Comparison of ENCODE assay signal across 27 mouse cellular contexts in genomic region chr3:84318865-84319264, GRCm38 (mm10). TPM values are rescaled to one million over a fixed set of nuclear protein-coding genes. Genes with fewer than 3 reads are reported as not detected.
DNase-seq lines count a peak whose midpoint lies in the region; ATAC-seq and TF ChIP-seq lines count a peak whose summit lies in the region.
"Had no signal": no experiment of that assay in that cellular context is flagged by ENCODE, and none has a peak within 500 bp of the region (broad histone marks: within the 10 kb centered on the region; RNA-seq: fewer than 3 reads in every experiment).

No protein-coding gene starts in this region.

- H3K27me3 ChIP-seq in liver, postnatal 0 days (ENCODE audit: insufficient read depth, low read length) = no peaks in the 10 kb centered on the region
- H3K27me3 ChIP-seq: forebrain, embryonic 15.5 days; hindbrain, embryonic 12.5 days; intestine, embryonic 15.5 days; liver, embryonic 15.5 days; lung, embryonic 15.5 days; neural tube, embryonic 13.5 days had no signal

- no peak for TF ChIP-seq CTCF in liver, postnatal 0 days (IDR thresholded peaks at IDR 0.05; ENCODE audit: low read depth)
- no peak for TF ChIP-seq CTCF in embryonic fibroblast, embryonic 13.5 days (IDR thresholded peaks at IDR 0.05; ENCODE audit: borderline replicate concordance, insufficient read depth, low read length)
- TF ChIP-seq CTCF in left cerebral cortex, adult 2 months (IDR thresholded peaks at IDR 0.05) = no peak

- no peaks in the 10 kb centered on the region for H3K9me3 ChIP-seq in liver, postnatal 0 days (ENCODE audit: low read length)
- H3K9me3 ChIP-seq: forebrain, embryonic 10.5 days; forebrain, embryonic 15.5 days; heart, embryonic 10.5 days; hindbrain, embryonic 12.5 days; intestine, embryonic 15.5 days; liver, embryonic 15.5 days; lung, embryonic 15.5 days; neural tube, embryonic 13.5 days had no signal

- intact Hi-C loops in left cerebral cortex, adult 2 months (cut with DNase I) = no loop called here

- TF ChIP-seq EP300 in liver, postnatal 0 days (IDR thresholded peaks at IDR 0.05; ENCODE audit: low read depth) = no peak

- H3K4me1 ChIP-seq in liver, postnatal 0 days (ENCODE audit: insufficient read depth) = 0 out of 2 replicates have a peak, but pooled peaks cover 2% of the 10 kb centered on the region
- peaks cover 9% of the 10 kb centered on the region for H3K4me1 ChIP-seq in embryonic fibroblast, embryonic 13.5 days (ENCODE audit: control insufficient read depth, insufficient read depth, low read length)

- H3K9ac ChIP-seq in liver, postnatal 0 days (replicated peaks) = no peak overlapping the region
- H3K9ac ChIP-seq: forebrain, embryonic 15.5 days; hindbrain, embryonic 12.5 days; intestine, embryonic 15.5 days; liver, embryonic 15.5 days; lung, embryonic 15.5 days; neural tube, embryonic 13.5 days had no signal

- H3K36me3 ChIP-seq in liver, postnatal 0 days (replicated peaks; ENCODE audit: insufficient read depth, low read length) = no peaks in the 10 kb centered on the region
- H3K36me3 ChIP-seq: forebrain, embryonic 10.5 days; forebrain, embryonic 15.5 days; heart, embryonic 10.5 days; hindbrain, embryonic 12.5 days; intestine, embryonic 15.5 days; liver, embryonic 15.5 days; lung, embryonic 15.5 days; neural tube, embryonic 13.5 days had no signal

- no peak overlapping the region for H3K4me3 ChIP-seq in liver, postnatal 0 days (ENCODE audit: low read depth, low read length)
- H3K4me3 ChIP-seq in embryonic fibroblast, embryonic 13.5 days (ENCODE audit: insufficient read depth, low read length) = no peak overlapping the region
- no peak overlapping the region for H3K4me3 ChIP-seq in left cerebral cortex, adult 2 months
- H3K4me3 ChIP-seq: forebrain, embryonic 10.5 days; forebrain, embryonic 15.5 days; heart, embryonic 10.5 days; hindbrain, embryonic 12.5 days; intestine, embryonic 15.5 days; liver, embryonic 15.5 days; lung, embryonic 15.5 days; neural tube, embryonic 13.5 days had no signal

- 0 out of 2 replicates have a peak overlapping the region, but pooled peaks have one; percentile 36 for H3K27ac ChIP-seq in liver, postnatal 0 days (ENCODE audit: low read depth)
- peak overlapping the region; percentile 96 for H3K27ac ChIP-seq in embryonic fibroblast, embryonic 13.5 days (ENCODE audit: insufficient read depth, low read length)
- H3K27ac ChIP-seq in left cerebral cortex, adult 2 months = no peak overlapping the region
- H3K27ac ChIP-seq: forebrain, embryonic 10.5 days; forebrain, embryonic 15.5 days; heart, embryonic 10.5 days; hindbrain, embryonic 12.5 days; hindbrain, postnatal 0 days; intestine, embryonic 15.5 days; kidney, postnatal 0 days; liver, embryonic 15.5 days; lung, embryonic 15.5 days; neural tube, embryonic 13.5 days had no signal

- TF ChIP-seq POLR2A in embryonic fibroblast, embryonic 13.5 days (IDR thresholded peaks at IDR 0.05; ENCODE audit: low read depth, low read length) = no peak

- ATAC-seq in liver, postnatal 0 days = no peak
- no peak for ATAC-seq in cerebellum, adult (ENCODE audit: insufficient number of reproducible peaks, low FRiP score, low TSS enrichment)
- ATAC-seq: forebrain, embryonic 15.5 days; hindbrain, postnatal 0 days; intestine, embryonic 15.5 days; midbrain, embryonic 16.5 days had no signal

- 75% methylated on average over 4 of the region's 4 CpGs for WGBS in liver, postnatal 0 days (ENCODE audit: insufficient replicate concordance)

- DNase-seq in adrenal gland, postnatal 14 days = peak; percentile 23
- no peak for DNase-seq in adrenal gland, postnatal 10 days
- no peak for DNase-seq in liver, postnatal 0 days
- no peak for DNase-seq in liver
- DNase-seq in left cerebral cortex, adult 2 months (ENCODE audit: extremely low spot score in 1 of 2, low spot score in 2 of 2) = no peak
- DNase-seq in natural killer cell, adult 2 months (ENCODE audit: low spot score in 2 of 2) = no peak
- DNase-seq: cerebellum, adult 11 months; cerebellum, adult 9-10 months; cerebellum, postnatal 36 days; gastrocnemius, postnatal 25 days; left cerebral cortex, postnatal 4 days; retina, postnatal 1 day; right cerebral cortex, postnatal 14 days had no signal

- no peak overlapping the region for H3K4me2 ChIP-seq in liver, postnatal 0 days (ENCODE audit: low read depth, low read length)
- H3K4me2 ChIP-seq: forebrain, embryonic 15.5 days; hindbrain, embryonic 12.5 days; intestine, embryonic 15.5 days; liver, embryonic 15.5 days; lung, embryonic 15.5 days; midbrain, embryonic 11.5 days; neural tube, embryonic 13.5 days had no signal

RNA-seq across cellular contexts. Expression of gene Trim2, which starts 12.2 kb away (rescaled TPM):
- 53.5 and 56.7 TPM in 2 replicates for total RNA-seq in adrenal gland, postnatal 14 days (2021)
- 10 to 100 TPM; 53.1 to 58.5 TPM for total RNA-seq in adrenal gland, postnatal 10 days (2021)
- 2.7 and 2.9 TPM in 2 replicates for polyA plus RNA-seq in liver, postnatal 0 days (2015; fragmentation: Nextera tagmentation; extraction: Ambion mirVana)
- polyA plus RNA-seq in embryonic fibroblast, embryonic 13.5 days (2011; ENCODE audit: insufficient read length, low read depth, missing spikeins) = 17.5 and 20.6 TPM in 2 replicates
- 100 to 1,000 TPM; 246 to 280 TPM for total RNA-seq in left cerebral cortex, adult 2 months (2021)
